Mouse (Mus musculus) ES-E14 (cell line): ENCODE data around the gene Mfsd4b2. TPM values are rescaled to one million over a fixed set of nuclear protein-coding genes. Genes with fewer than 3 reads are reported as not detected.
"Not testable (repeated sequence)": the region's sequence is repeated elsewhere in the genome, so short reads cannot be mapped to it uniquely, and the experiment has no call there.

Experiments used
- DNase-seq: peaks from one replicate; pipeline ENCODE4 v3.0.0-alpha.2; 2013; ENCODE audit warnings: low read depth, low spot score
- H3K27ac ChIP-seq: 2 replicates; pipeline ENCODE4 v1.5.1; 2012; ENCODE audit warnings: low read depth, mild to moderate bottlenecking, low read length, moderate library complexity, mixed read lengths; ENCODE audit not compliant: poor library complexity, insufficient read depth, severe bottlenecking
- H3K36me3 ChIP-seq: 2 replicates; pipeline ENCODE4 v1.6.1; 2012; ENCODE audit warnings: mild to moderate bottlenecking, low read length, moderate library complexity, mixed read lengths; ENCODE audit not compliant: control insufficient read depth, poor library complexity, insufficient read depth, severe bottlenecking
- H3K4me1 ChIP-seq, 2 experiments: fragments of 150-350 bp in 1 of 2; sonication (generic) in 1 of 2; 2 replicates each; pipeline ENCODE4 v1.6.1; 2012; ENCODE audit warnings: low read length in 2 of 2, mild to moderate bottlenecking in 1 of 2, mixed read lengths in 1 of 2; ENCODE audit not compliant: control insufficient read depth in 2 of 2, insufficient read depth in 2 of 2, poor library complexity in 1 of 2
- H3K4me3 ChIP-seq, 2 experiments: fragments of 150-350 bp in 1 of 2; sonication (generic) in 1 of 2; 2 replicates each; pipeline ENCODE4 v1.5.1; 2012; ENCODE audit warnings: low read length in 2 of 2, low read depth in 1 of 2, mild to moderate bottlenecking in 1 of 2, mixed read lengths in 1 of 2; ENCODE audit not compliant: insufficient read depth in 1 of 2, poor library complexity in 1 of 2, severe bottlenecking in 1 of 2
- H3K9ac ChIP-seq: 2 replicates; pipeline ENCODE4 v1.6.1; 2012; ENCODE audit warnings: low read depth, mild to moderate bottlenecking, low read length, mixed read lengths; ENCODE audit not compliant: poor library complexity, insufficient read depth, severe bottlenecking
- H3K9me3 ChIP-seq: fragments of 150-350 bp; sonication (generic); 2 replicates; pipeline ENCODE4 v1.6.1; 2012; ENCODE audit warnings: low read depth, mild to moderate bottlenecking, low read length; ENCODE audit not compliant: control insufficient read depth, insufficient read depth
- CHD2 ChIP-seq: IDR thresholded peaks from 2 replicates; pipeline ENCODE4 v1.6.1; 2014; ENCODE audit warnings: mild to moderate bottlenecking, low read depth, low read length, inconsistent platforms
- HCFC1 ChIP-seq: IDR thresholded peaks from 2 replicates; pipeline ENCODE4 v1.6.1; 2012; ENCODE audit warnings: low read length, inconsistent platforms, borderline replicate concordance; ENCODE audit not compliant: insufficient read depth
- MAFK ChIP-seq: IDR thresholded peaks from 2 replicates; pipeline ENCODE4 v1.6.1; 2014; ENCODE audit warnings: mild to moderate bottlenecking, low read depth, low read length, inconsistent platforms; ENCODE audit not compliant: insufficient read depth
- ZC3H11A ChIP-seq: IDR thresholded peaks from 2 replicates; pipeline ENCODE4 v1.6.1; 2012; ENCODE audit warnings: low read depth, mild to moderate bottlenecking, inconsistent platforms, low read length, borderline replicate concordance
- ZNF384 ChIP-seq: IDR thresholded peaks from 2 replicates; pipeline ENCODE4 v1.6.1; 2012; ENCODE audit warnings: low read depth, low read length, inconsistent platforms
- in situ Hi-C, 2 experiments: fragments of 600-800 bp; cut with MboI; formaldehyde crosslinking; loops; one replicate each; pipeline ENCODE4 v1.15.1; 2025; ENCODE audit warnings: low sequenced_read_pairs in 2 of 2, inconsistent platforms in 1 of 2; ENCODE audit not compliant: unreplicated experiment in 2 of 2
- total RNA-seq: library from RNA; depleted of rRNA; stranded (reverse); fragments of 300-350 nt; gene quantifications from 2 replicates; pipeline ENCODE4 v1.2.3, GENCODE M21; 2012

Gene Mfsd4b2
- total RNA-seq, 1 experiment = not detected

DNA sequence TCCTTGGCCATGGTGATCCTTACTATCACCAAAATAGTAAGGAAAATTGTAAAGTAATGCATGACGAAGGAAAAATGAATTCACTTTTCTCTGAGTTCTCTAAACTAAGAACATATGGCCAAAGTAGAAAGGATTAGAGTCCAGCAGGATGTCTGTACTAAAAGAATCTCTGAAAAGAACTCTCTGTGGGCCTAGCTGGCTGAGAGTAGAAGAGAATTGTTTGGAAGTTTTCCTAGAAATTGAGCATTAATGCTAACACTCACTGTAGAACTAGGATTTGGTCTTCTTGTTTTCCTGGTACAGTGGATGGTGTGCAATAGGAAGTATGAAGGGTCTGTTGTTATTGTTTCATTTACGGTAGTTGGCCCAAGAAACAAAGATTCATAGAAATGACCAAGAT, 28.4 kb upstream of the Mfsd4b2 start:
- Histone ChIP-seq H3K27ac (no peak overlapping the region), H3K9me3 (no peaks in the 10 kb centered on the region), H3K4me3 (no peak overlapping the region), H3K4me1 (no peaks in the 10 kb centered on the region), H3K36me3 (no peaks in the 10 kb centered on the region), H3K9ac (no peak overlapping the region)
- DNase-seq = no peak
- in situ Hi-C loops = loop anchor here in 1 of 2 experiments (5.0 kb wide), 1 partner anchor 257 kb away; no protein-coding TSS in a partner anchor
- no peak for TF ChIP-seq MAFK
- TF ChIP-seq ZC3H11A = no peak
- TF ChIP-seq ZNF384 = no peak
- TF ChIP-seq CHD2 = no peak
- no peak for TF ChIP-seq HCFC1

DNA sequence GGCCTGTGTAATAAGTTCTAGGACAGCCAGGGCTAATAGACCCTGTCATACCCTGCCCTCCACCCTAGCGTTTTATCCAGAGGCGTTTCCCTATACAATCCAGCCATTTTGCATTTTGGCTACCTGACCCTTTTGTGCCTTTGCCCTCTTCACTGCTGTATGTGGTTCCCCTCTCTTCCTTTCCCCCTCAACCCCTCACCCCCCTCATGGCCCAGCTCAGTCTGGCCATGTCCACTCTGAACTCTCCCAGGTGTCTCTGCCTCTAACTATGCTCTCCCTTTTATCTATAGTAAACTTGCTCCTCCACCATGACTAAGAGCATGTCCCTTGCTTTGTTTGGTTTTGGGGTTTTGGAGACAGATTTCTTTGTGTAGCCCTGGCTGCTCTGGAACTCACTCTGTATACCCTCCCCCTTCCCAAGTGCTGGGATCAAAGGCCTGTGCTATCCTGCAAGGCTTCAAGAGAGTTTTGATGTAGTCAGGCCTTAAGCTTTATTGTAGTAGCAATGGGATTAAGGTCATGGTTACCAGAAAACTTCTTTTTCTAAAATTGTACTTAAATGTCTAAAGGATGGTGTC, 22.7 kb upstream of the Mfsd4b2 start:
- Histone ChIP-seq H3K36me3 (no peaks in the 10 kb centered on the region), H3K27ac (no peak overlapping the region), H3K4me3 (no peak overlapping the region), H3K9me3 (no peaks in the 10 kb centered on the region), H3K9ac (no peak overlapping the region), H3K4me1 (no peaks in the 10 kb centered on the region)
- no peak for DNase-seq
- no peak for TF ChIP-seq HCFC1
- no peak for TF ChIP-seq ZNF384
- no peak for TF ChIP-seq MAFK
- no peak for TF ChIP-seq CHD2
- no peak for TF ChIP-seq ZC3H11A
- in situ Hi-C loops = no loop called here

- DNase-seq, H3K4me1 ChIP-seq, in situ Hi-C loops: not testable (repeated sequence)
Measured at GRCm38 (mm10) chr10:39947195-39947594, 20.5 kb upstream of the Mfsd4b2 start.

DNA sequence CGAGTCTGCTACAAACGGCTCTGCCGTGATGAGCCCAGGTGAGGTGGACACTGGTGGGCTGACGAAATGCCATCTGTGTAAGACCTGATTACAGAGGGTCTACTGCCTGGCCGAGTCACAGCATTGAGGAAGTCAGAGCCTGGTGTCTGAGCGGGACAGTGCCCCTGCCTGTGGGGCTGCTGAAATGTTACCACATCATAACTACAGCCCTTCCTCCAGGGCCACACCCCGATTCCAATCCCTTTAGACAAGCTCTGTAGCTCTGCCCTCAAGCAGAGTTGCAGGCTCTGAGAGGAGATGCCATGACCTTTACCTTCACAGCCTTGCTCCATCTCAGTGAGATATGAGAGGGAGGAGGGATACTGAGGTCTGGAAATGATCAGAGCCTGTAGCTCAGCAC, 9.8 kb upstream of the Mfsd4b2 start:
- Histone ChIP-seq H3K9ac (no peak overlapping the region), H3K4me1 (no peaks in the 10 kb centered on the region), H3K27ac (no peak overlapping the region), H3K9me3 (no peaks in the 10 kb centered on the region), H3K36me3 (no peaks in the 10 kb centered on the region), H3K4me3 (no peak overlapping the region)
- TF ChIP-seq ZNF384 (no peak), ZC3H11A (no peak), CHD2 (no peak), MAFK (no peak), HCFC1 (no peak)
- DNase-seq = no peak
- in situ Hi-C loops = no loop called here

More at GRCm38 (mm10) chr10:39947195-39947594, 20.5 kb upstream of the Mfsd4b2 start:
- not testable (repeated sequence) for H3K4me3 ChIP-seq, H3K36me3 ChIP-seq, H3K9me3 ChIP-seq, H3K9ac ChIP-seq, H3K27ac ChIP-seq

- H3K4me3 ChIP-seq, in situ Hi-C loops, H3K4me1 ChIP-seq, H3K27ac ChIP-seq, H3K9me3 ChIP-seq, DNase-seq, H3K9ac ChIP-seq, H3K36me3 ChIP-seq: not testable (repeated sequence)
Measured at GRCm38 (mm10) chr10:39924556-39924955, 2.2 kb downstream of the Mfsd4b2 start.
